Mouse (Mus musculus) T-helper 2 cell (primary cell): ENCODE results near the gene Cst13.
"Not testable (repeated sequence)": the region's sequence is repeated elsewhere in the genome, so short reads cannot be mapped to it uniquely, and the experiment has no call there.

Source experiments
- in situ Hi-C: fragments of 300-600 bp; cut with MboI, MseI; formaldehyde crosslinking; loops from one replicate; pipeline ENCODE4 v1.15.1; 2025; ENCODE audit warnings: high pct_unique_total_duplicates

Gene Cst13

DNA sequence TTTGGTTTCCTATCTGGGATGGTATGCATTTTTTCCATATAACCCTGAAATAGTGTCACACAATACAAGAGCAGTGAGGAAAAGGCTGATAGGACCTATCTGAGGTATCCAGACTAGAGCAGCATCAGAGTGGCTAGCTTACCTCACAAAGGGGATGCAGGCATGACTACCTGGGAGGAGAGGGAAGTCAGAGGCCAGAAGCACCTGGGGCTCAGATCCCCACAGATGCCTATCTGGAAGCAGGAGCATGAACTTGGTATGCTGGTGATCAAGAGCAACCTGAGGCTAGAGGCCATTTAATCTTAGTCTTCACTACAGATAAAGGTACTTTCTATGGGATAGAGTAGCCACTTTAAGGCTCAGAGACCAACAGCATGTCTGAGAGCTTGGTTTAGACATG lies at the start of gene Cst13:
Cst13 (plus strand) TSS at position 173 of the 400 bp plus-strand sequence.
- in situ Hi-C loops: no loop called here

DNA sequence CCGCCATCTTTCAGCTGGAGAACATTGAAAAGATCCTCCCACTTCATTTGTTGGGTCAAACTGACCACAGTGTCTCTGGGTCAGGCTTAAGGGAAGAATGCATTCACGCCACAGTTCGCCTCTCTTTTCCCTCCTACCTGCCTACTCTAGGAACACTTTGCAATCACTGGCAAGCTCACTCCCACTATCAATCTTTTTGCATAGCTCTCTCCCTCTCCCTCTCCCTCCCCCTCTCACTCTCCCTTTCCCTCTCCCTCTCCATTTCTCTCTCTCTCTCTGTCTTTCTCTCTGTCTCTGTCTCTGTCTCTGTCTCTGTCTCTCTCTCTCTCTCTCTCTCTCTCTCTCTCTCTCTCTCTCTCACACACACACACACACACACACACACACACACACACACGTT lies 48.5 kb upstream of the Cst13 start, which contains the start of gene Cst11:
Cst11 (minus strand) TSS at position 101 of the 400 bp plus-strand sequence.
- in situ Hi-C loops: not testable (repeated sequence)

DNA sequence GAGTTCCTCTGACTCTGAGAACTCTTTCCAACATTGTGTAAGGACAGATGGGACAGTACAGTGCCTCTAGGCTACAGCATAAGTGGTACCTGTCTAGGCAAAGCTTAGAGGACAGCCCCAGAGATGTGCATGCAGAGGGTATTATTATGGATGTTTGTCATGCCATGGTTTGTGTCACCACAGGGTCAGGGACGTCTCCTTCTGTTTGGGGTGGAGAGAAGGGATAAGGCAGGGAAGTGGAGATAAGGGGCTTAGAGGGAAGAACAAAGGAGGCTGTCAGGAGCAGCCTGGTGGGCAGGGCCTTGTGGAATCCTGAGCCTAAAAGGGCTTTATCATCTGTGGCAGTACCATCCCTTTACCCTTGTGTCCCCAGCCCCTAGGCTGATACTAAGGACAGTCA lies 38.2 kb upstream of the Cst13 start, which contains the start of gene 8030411F24Rik:
8030411F24Rik (plus strand) TSS at position 301 of the 400 bp plus-strand sequence.
- in situ Hi-C loops: no loop called here

DNA sequence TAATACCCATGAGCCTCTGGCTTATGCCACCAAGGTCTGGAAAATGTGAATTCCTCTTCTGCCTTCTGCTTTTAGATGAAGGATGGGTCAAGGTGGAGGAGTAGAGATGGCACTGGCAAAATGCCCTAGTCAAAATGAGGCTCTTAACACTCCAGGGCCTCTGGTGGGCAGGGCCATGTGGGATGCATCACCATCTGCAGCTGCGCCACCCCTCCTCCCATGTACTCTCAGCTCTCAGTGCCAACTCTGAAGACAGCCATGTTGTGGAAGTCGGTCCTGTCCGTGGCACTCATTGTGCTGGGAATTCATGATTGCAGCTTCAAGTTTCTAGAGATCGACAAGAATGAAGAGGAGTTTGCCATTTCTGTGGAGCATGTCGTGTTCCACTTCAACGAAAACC lies 30.7 kb upstream of the Cst13 start, which contains the start of gene Cst12:
Cst12 (plus strand) TSS at position 220 of the 400 bp plus-strand sequence.
- in situ Hi-C loops: no loop called here

DNA sequence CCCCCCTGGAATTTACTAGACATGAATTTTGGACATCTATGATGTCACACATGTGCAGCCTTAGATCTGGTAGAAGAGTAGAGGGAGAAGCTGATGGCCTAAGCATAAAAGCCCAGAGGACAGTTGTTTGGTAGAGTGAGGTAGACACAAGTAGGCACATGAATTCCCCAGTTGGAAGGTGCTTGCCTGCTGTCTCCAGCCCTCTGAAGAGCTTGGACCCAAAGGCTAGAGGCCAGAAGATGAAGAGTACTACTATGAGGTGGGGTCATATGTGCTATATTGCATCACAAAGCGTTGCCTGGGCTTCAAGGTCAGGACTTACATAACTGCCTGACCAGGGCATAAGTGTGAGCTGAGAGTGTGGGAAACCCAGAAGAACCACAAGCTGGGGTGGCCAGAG lies 21.4 kb upstream of the Cst13 start, which contains the start of gene Cst8:
Cst8 (plus strand) TSS at position 301 of the 400 bp plus-strand sequence.
- in situ Hi-C loops: no loop called here

DNA sequence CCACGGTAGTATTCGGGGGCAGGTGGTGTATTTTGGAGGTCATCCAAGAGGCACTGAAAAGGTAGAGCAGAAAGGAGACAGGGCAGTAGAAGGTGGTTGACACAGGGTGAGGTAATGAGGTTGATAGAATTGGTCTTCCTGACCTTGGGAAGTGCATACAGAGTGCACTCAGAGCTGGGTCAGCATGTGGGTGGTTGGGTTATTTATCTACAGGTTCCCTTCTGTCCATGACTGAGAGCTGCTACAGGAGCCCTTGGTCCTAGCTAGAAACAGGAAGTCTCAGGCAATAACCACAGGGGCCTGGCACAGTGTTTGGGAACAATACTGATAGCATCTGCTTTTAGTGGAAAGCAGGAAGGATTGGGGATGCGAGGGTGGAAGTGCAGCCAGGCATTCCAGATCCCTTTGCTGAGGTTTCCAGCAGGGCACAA lies 18.4 kb upstream of the Cst13 start:
- in situ Hi-C loops: no loop called here

DNA sequence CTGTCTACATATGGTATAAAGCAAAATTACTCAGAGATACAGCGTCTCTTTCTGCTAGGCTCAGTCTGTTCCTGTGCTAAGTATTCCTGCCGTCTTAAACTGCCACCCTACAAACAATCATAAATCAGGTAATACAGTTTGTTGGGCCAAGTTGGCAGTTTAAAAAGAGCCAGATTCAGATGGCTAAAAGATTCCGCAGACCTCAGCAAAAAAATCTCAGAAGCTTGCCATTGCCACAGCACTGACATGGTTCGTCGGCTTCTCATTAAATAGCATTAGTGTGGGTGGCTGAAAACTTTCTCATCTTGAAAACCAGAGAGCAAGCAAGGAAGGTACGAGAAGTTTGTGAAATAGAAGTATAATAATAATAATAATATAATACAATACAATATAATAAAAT lies 13.2 kb upstream of the Cst13 start:
- in situ Hi-C loops: no loop called here

DNA sequence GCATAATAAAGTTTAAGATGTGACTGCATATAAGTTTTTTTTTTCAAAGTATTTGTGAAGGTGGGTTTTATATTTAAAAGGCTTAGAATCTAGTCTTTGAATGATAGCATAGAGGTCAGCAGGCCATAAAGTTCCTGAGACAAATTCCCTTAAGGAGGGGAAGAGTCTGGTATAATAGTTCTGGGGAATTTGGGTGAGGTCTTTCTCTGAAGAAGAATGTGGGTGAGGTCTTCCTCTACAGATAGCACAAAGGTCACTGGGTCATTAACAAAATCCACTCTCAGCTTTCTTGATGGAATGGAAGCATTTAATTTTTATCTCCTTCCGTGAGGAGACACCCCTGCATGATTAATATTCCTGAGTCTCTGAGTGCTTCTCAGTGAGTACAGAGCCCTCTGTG lies 6.1 kb downstream of the Cst13 start:
- in situ Hi-C loops: no loop called here

DNA sequence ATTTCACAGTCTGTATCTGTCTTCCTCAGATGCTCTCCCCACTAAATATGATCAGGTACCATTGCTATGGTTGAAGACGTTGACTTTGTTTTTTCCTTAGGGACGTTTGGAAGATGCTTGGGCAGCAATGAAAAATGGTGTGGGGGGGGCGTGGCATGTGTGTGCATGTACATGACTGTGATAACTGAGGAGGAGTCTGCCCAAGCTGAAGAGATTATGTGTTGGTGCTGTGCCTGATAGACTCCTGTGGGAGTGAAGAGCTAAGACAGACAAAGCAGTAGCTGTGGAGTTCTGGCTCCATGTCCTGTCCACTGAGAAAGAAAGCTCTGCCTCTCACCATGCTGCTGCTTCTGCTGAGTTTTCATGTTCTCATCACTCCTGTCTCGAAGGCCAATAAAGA lies 15.0 kb downstream of the Cst13 start, which contains the start of gene Cst9:
Cst9 (plus strand) TSS at position 236 of the 400 bp plus-strand sequence.
- in situ Hi-C loops: no loop called here

DNA sequence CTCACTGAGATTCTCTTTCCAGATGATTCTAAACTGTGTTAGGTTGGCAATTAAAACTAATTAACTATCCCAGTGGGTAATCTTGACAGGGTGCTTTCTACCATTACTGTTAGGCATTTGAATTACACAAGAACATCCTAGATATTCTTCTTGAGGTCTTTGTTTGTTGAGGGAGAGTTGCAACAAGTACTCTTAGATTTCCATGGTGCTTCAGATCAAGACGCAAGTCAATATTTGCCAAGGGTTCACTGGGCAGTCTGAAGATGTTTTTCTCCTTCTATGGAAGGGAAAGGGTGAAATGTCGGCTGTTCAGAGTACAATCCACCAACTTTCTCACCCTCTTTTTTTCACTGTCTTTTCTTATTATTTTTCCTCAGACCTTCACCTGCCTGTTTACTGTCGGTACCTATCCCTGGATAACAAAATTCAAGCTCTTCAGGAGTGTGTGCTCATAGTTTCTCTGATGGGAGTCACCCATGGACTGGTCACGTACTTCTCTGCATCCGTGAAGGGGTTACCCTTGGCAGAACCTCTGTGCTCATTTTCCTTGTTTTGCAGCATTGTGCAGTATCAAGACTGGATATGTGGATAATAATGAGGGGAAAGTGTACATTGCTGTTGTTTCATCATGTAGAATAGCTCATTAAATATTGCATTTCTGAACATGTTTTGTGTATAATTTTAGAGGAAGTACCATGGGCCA lies 18.3 kb downstream of the Cst13 start:
- in situ Hi-C loops: no loop called here

DNA sequence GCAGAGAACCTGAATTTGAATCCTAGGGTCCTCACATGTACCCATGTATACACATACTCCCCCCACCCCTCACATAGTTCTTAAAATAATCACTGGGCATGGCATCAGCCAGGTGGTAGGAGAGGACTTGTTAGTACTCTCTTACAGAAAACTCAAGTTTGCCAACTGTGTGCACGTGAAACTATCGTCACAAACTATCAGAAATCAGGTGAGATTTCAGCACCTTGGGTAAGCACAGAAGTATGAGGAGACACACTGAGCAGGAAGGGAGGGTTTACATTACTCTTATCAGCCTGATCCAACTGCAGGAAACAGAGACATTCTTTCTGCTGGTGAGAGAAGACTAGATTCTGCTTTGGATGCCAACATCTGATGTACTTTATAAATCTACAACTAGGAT lies 19.3 kb downstream of the Cst13 start:
- in situ Hi-C loops: no loop called here

DNA sequence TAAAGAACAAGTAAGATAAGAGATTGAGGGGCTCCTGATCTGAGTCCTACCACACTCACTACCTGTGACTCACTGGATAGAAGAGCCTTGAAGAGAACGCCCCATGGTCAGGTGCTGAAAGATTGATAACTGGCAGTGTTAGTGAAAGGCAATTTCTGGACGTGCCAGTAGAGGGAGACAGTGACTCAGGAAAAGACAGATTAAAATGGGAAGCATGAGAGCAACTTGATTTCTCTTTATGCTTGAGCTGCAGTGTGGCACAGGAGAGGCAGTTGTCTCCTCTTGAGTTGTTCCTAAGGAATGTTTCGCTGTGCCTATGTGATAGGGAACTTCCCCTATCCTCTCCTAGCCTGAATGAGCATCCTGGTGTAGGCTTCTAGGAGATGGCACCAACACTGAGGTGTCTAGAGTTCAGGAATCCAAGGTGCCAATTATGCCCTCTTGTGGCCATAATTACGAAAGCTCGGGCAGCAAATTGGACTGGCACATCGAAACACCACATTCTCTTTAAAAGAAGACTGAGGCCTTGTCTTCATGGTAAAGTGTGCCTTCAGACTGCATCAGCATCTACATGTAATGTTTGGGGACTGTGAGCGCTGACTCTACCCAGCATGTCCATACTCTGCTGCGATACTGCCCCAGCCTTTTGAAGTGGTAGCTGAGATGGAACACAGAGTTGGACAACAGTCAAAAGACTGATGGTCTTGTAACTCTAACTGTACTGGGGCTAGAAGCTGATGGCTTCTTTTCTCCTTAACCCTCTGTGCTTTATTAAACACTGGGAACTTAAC lies 31.4 kb downstream of the Cst13 start:
- in situ Hi-C loops: loop anchor here (5.0 kb wide), 1 partner anchor 51 kb away; no protein-coding TSS in a partner anchor

DNA sequence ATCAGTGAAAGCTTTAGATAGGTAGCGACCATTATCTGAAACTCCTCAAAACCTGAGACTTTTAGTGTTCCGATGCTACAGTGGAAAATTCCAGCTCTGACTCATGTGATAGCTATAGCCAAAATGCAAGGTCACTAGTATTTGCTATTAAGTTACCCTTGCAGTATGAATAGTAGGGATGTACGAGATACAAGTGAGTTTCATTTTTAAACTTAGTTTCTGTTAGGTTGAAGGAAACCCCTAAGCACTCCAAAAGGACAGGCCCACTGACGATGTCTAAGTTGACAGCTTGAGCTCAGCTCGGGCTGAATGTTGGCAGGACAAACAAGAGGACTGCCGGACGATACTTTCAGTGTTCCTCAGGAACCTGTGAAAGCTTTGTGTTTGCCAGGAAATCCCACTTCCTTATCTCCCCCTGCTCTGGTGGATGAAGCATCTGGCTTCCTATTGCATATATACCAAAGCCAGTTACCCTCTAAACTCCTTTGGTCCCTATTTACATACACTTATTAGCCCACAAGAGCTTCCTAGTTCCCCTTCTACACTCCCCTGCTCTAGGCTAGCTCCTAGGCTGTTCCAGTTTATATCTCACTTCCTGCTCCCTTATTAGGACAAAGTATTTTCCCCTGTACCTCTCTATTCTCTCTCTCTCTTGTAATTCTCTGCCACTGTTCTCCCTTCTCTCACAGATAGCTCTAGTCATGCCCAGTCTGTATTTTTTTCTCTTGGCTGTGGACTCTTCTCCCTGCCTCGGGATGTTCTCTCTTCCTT lies 36.9 kb downstream of the Cst13 start:
- in situ Hi-C loops: no loop called here

DNA sequence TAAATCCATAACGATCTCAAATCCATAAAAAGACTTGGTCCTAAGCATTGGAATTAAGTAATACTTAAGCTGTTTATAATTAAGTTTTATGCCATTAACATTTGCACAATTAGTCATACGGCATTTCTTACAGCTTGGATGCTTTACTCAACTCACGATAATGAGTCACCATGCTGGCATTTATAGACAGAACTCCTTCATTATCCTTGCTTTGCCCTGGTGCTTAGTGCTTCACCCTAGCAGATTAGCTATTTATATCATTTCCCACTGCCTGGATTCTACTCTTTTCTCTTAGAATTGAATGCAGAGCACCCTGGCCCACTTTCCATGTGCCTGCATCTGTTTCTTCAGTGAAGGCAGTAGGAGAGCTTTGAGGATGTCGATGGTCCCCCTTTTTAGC lies 37.6 kb downstream of the Cst13 start:
- in situ Hi-C loops: no loop called here

DNA sequence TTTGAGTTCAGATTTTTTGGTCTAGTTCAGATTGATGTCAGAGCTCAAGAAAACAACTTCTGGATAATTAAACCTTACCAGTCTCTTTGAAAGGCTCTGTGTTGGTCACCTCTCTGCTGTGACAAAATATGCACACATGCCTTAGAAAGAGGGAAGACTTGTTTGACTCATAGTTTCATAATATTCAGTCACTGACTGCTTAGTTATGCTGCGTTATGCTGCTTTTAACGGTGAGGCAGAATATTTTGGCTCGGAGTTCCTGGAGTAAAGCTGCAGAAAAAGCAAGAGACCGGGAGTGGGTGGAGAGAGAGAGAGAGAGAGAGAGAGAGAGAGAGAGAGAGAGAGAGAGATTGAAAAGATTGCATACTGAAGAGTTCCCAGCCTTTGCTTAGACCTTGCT lies 41.1 kb downstream of the Cst13 start:
- in situ Hi-C loops: loop anchor here (10.0 kb wide), 1 partner anchor 1594 kb away; the partner anchor contains the start of gene Zfp442

DNA sequence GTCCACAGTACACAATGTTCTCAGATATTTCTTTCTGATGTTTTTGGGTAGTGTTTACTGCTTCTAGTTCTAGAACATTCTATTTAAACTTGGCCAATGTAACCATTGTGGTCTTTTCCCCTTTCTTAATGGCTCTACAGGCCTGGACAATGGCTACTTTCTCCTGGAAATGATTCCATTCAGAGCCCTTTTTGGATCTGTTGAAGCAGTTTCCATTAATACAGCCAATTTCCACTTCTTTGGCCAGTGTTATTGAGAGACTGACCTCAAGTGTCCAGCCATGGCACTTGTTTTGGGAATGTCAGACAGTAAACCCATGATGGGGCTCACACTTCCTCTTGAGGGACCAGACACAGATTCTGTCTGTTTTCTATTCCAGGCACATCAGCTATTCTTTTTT lies 41.8 kb downstream of the Cst13 start:
- in situ Hi-C loops: loop anchor here (10.0 kb wide), 1 partner anchor 1593 kb away; the partner anchor contains the start of gene Zfp442

DNA sequence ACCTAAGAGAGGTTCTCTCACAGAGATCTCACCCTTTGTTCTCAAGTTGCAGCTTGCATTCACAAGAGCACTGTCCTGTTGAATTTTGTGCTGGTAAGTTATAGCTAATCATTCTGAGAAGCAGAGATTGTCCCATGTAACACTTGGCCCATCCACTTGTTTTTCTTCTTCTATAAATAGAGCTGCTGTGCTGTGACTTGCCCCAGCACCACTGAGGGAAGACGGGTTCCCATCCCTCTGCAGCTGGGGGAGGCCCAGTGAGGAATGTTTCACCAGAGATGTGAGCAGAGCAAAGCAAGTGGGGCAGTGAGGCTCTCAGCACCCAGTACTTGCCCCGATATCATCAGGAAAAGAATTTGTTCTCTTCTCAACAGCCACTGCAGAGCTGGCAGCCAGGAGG lies 45.1 kb downstream of the Cst13 start, which contains the start of gene 9230104L09Rik:
9230104L09Rik (minus strand) TSS at position 73 of the 400 bp plus-strand sequence.
- in situ Hi-C loops: loop anchor here (10.0 kb wide), 1 partner anchor 1590 kb away; the partner anchor contains the start of gene Zfp442

DNA sequence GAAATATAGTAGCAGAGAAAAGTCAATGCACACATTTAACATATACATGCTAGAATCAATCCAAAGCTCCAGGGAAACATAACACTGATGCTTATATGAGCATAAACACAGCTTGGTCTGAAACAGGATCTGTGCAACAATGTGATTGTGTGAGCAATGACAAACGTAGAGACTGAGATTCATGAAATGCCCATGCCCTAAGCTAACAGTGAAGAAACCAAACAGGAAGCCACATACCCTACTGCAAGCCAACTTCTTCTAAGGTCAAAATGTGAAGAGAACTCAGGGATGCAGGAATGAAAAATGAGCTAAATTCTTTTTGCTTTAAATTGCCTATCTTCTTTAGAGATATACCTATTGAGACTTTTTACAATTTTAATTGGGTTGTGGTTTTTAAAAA lies 49.1 kb downstream of the Cst13 start:
- in situ Hi-C loops: loop anchor here (10.0 kb wide), 1 partner anchor 1586 kb away; the partner anchor contains the start of gene Zfp442

DNA sequence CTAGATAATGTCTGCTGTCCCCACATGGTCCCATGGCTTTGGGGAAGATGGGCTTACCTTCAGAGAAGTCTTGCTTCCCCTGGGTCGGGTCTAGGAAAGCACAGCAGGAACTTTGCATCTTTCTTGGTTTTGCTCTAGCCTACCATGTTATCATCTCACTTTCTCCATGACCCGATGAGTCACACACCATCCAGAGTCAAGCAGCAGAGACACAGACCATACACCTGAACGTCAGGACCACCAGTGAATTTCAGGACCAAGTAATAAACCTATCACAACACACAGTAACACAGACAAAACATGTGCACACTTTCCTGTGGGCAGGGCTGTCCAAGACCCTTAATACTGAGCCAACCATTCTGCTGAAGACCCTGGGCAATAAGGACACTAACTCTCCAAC lies 50.6 kb downstream of the Cst13 start:
- in situ Hi-C loops: no loop called here

DNA sequence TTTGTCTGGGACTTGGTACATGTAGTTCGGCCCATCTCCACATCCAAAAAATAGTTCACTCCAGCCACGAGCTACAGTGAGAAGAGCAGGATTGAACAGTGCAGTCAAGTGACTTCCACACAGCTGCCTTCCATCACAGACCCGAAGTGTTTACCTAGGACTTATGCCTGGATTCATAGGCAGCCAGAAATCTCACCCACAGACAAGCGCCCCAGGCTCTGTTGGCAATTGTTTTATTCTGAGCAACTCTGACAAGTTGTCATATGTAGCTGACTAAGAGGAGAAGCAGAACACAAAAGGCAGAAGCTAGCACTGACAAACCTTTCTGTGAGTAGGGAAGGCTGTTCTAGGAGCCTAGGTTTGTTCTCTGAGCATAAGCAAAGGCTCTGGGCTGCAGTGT lies 53.0 kb downstream of the Cst13 start:
- in situ Hi-C loops: no loop called here

DNA sequence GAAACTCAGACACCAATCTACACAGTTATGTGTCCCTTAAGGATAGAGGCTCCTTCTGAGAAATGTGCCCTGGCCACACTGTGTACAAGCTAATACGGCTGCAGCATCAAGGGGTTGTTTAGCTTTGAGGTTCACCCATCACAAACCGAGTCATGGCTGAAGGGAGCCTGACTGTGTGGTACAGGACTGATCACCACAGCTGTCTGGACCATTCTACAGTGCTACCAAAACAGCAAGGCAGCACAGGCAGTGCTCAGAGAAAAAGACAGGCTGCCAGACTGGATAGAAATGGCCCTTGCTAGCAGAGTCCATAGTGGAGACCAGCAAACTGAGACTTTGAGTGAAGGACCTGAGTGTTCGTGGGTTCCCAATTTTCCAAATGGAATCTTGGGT lies 54.3 kb downstream of the Cst13 start:
- in situ Hi-C loops: no loop called here
